Mouse (Mus musculus): ENCODE results near the gene Sptb. TPM values are rescaled to one million over a fixed set of nuclear protein-coding genes. Genes with fewer than 3 reads are reported as not detected.
A peak's percentile ranks its signal among the peaks of the same experiment; 100 is the strongest.

The Sptb gene
- polyA plus RNA-seq, 1 experiment, result 0.27 TPM

GRCm38 (mm10) chr12:76614868-76615579 is 95.3 kb downstream of the Sptb start:
- H3K4me3 ChIP-seq (ENCODE audit: insufficient read depth, low read length), result peak overlapping the region; percentile 8

GRCm38 (mm10) chr12:76612621-76613020 is 97.7 kb downstream of the Sptb start:
- H3K4me1 ChIP-seq (ENCODE audit: control insufficient read depth, insufficient read depth, low read length), result peaks cover 23% of the 10 kb centered on the region
- H3K4me3 ChIP-seq (ENCODE audit: insufficient read depth, low read length), result no peak overlapping the region
- H3K27ac ChIP-seq (ENCODE audit: insufficient read depth, low read depth, low read length), result no peak overlapping the region
- TF ChIP-seq CTCF (IDR thresholded peaks at IDR 0.05; ENCODE audit: low read depth, low read length) (no peak), POLR2A (IDR thresholded peaks at IDR 0.05; ENCODE audit: borderline replicate concordance, low read depth, low read length) (no peak)

More at GRCm38 (mm10) chr12:76614868-76615579, 95.3 kb downstream of the Sptb start:
- peak overlapping the region; percentile 99 for H3K27ac ChIP-seq (ENCODE audit: insufficient read depth, low read depth, low read length)
- H3K4me1 ChIP-seq (ENCODE audit: control insufficient read depth, insufficient read depth, low read length), result peaks cover 23% of the 10 kb centered on the region
- TF ChIP-seq CTCF (IDR thresholded peaks at IDR 0.05; ENCODE audit: low read depth, low read length), result no peak
- TF ChIP-seq POLR2A (IDR thresholded peaks at IDR 0.05; ENCODE audit: borderline replicate concordance, low read depth, low read length), result no peak

DNA sequence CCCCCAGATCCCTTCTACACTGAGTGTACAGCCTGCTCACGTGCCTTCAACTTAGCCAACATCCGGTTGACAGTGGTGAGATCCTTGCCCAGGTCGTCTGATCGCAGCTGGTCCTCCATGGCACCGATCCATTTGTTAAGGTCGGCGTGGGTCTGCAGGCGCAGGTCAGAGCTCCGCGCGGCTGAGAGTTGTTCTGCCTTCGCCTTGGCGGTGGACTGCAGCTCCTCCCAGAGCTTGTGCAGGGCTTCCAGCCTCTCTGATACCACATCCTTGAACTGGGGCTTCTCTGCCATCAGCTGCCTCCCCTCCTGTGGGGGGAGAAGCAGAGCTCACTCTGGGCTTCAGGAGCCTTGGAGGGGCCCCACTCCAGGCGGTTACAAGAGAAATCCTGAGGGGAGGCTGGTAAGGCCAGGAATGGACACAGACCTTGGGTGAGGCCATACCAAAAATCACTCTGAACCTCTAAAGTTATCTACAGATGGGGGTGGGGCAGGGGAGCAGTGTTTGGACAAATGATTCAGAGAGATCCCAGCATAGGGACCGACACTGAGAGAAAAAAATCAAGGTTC is 101.3 kb downstream of the Sptb start:
- TF ChIP-seq POLR2A (IDR thresholded peaks at IDR 0.05; ENCODE audit: borderline replicate concordance, low read depth, low read length), result no peak
- Histone ChIP-seq H3K27ac (ENCODE audit: insufficient read depth, low read depth, low read length) (no peak overlapping the region), H3K4me1 (ENCODE audit: control insufficient read depth, insufficient read depth, low read length) (peaks cover 5% of the 10 kb centered on the region), H3K4me3 (ENCODE audit: insufficient read depth, low read length) (no peak overlapping the region)

- Histone ChIP-seq H3K4me3 (ENCODE audit: insufficient read depth, low read length) (no peak overlapping the region), H3K4me1 (ENCODE audit: control insufficient read depth, insufficient read depth, low read length) (no peaks in the 10 kb centered on the region), H3K27ac (ENCODE audit: insufficient read depth, low read depth, low read length) (no peak overlapping the region)
- no peak for TF ChIP-seq POLR2A (IDR thresholded peaks at IDR 0.05; ENCODE audit: borderline replicate concordance, low read depth, low read length)
- TF ChIP-seq CTCF (IDR thresholded peaks at IDR 0.05; ENCODE audit: low read depth, low read length), result no peak
These were observed 102.1 kb downstream of the Sptb start for GRCm38 (mm10) chr12:76608241-76608640.

DNA sequence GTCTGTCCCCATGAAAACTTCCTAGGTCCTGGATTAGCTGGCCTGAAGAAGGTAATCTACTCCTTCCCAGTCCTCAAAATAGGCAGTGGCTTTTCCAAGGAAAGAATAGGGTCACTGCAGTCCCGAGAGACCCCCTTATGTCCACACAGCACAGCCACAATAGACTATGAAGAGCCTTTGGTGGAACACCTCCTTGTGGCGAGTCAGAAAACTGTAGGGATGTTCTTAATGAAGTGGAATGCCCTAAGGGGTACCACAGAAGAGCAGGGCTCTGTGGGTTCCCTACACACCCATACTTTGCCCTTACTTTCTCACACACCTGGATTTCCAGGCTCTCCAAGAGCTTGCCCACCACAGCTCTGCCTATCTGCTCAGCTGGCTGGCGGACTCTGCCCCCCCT is 104.5 kb downstream of the Sptb start:
- H3K4me3 ChIP-seq (ENCODE audit: insufficient read depth, low read length), result no peak overlapping the region
- TF ChIP-seq POLR2A (IDR thresholded peaks at IDR 0.05; ENCODE audit: borderline replicate concordance, low read depth, low read length) (no peak), CTCF (IDR thresholded peaks at IDR 0.05; ENCODE audit: low read depth, low read length) (no peak)
- peaks cover 10% of the 10 kb centered on the region for H3K4me1 ChIP-seq (ENCODE audit: control insufficient read depth, insufficient read depth, low read length)
- H3K27ac ChIP-seq (ENCODE audit: insufficient read depth, low read depth, low read length), result no peak overlapping the region

GRCm38 (mm10) chr12:76604546-76604945 is 105.8 kb downstream of the Sptb start:
- Histone ChIP-seq H3K27ac (ENCODE audit: insufficient read depth, low read depth, low read length) (no peak overlapping the region), H3K4me3 (ENCODE audit: insufficient read depth, low read length) (no peak overlapping the region), H3K4me1 (ENCODE audit: control insufficient read depth, insufficient read depth, low read length) (peaks cover 14% of the 10 kb centered on the region)
- TF ChIP-seq CTCF (IDR thresholded peaks at IDR 0.05; ENCODE audit: low read depth, low read length) (no peak), POLR2A (IDR thresholded peaks at IDR 0.05; ENCODE audit: borderline replicate concordance, low read depth, low read length) (no peak)

- peaks cover 14% of the 10 kb centered on the region for H3K4me1 ChIP-seq (ENCODE audit: control insufficient read depth, insufficient read depth, low read length)
- no peak for TF ChIP-seq CTCF (IDR thresholded peaks at IDR 0.05; ENCODE audit: low read depth, low read length)
- TF ChIP-seq POLR2A (IDR thresholded peaks at IDR 0.05; ENCODE audit: borderline replicate concordance, low read depth, low read length), result no peak
These were observed 106.6 kb downstream of the Sptb start for GRCm38 (mm10) chr12:76603779-76604178.

DNA sequence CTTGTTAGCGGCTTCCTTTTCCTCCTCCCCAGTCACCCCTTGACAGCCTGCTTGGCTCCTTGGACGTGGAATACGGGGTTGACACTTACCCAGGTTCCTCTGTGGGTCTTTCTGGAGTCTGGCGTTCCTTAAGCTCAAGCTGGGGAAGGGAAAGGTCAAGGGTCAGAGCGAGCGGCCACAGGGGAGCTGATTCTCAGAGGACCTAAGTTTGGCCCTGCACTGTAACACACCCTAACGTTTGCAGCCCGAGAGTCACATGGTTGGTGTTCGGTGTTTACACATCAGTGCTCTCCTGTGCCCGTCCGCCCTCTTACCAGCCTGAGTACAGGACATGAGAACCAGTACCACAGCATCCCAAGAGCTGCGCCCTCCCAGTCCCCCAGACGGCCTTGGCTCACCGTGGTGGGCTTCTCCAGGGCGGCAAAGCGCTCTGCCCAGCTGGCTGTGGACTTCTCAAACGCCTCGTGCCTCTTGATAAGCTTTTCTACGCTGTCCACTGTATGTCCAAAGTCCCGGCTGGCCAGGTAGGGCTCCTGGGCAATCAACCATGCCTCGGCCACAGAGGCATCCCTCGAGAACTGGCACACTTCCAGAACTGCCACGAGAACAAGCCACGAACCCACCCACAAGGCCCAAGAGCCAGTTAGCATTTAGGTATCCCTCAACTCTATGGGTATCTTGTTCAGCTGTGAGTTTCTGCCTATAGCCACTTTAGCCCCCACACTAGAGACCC is 112.0 kb downstream of the Sptb start:
- TF ChIP-seq POLR2A (IDR thresholded peaks at IDR 0.05; ENCODE audit: borderline replicate concordance, low read depth, low read length) (no peak), CTCF (IDR thresholded peaks at IDR 0.05; ENCODE audit: low read depth, low read length) (no peak)
- H3K27ac ChIP-seq (ENCODE audit: insufficient read depth, low read depth, low read length), result no peak overlapping the region
- H3K4me1 ChIP-seq (ENCODE audit: control insufficient read depth, insufficient read depth, low read length), result peaks cover 28% of the 10 kb centered on the region
- H3K4me3 ChIP-seq (ENCODE audit: insufficient read depth, low read length), result no peak overlapping the region

More at GRCm38 (mm10) chr12:76603779-76604178, 106.6 kb downstream of the Sptb start:
- Histone ChIP-seq H3K4me3 (ENCODE audit: insufficient read depth, low read length) (no peak overlapping the region), H3K27ac (ENCODE audit: insufficient read depth, low read depth, low read length) (no peak overlapping the region)

GRCm38 (mm10) chr12:76597577-76598100 is 112.7 kb downstream of the Sptb start:
- no peak for TF ChIP-seq POLR2A (IDR thresholded peaks at IDR 0.05; ENCODE audit: borderline replicate concordance, low read depth, low read length)
- no peak for TF ChIP-seq CTCF (IDR thresholded peaks at IDR 0.05; ENCODE audit: low read depth, low read length)
- H3K4me3 ChIP-seq (ENCODE audit: insufficient read depth, low read length), result no peak overlapping the region
- H3K4me1 ChIP-seq (ENCODE audit: control insufficient read depth, insufficient read depth, low read length), result peaks cover 31% of the 10 kb centered on the region
- no peak overlapping the region for H3K27ac ChIP-seq (ENCODE audit: insufficient read depth, low read depth, low read length)
